Mouse (Mus musculus) ES-E14 (cell line): ENCODE data around the gene Skil.
"Not testable (repeated sequence)": the region's sequence is repeated elsewhere in the genome, so short reads cannot be mapped to it uniquely, and the experiment has no call there.

Source experiments
- CHD2 ChIP-seq: IDR thresholded peaks from 2 replicates; pipeline ENCODE4 v1.6.1; 2014; ENCODE audit warnings: mild to moderate bottlenecking, low read depth, low read length, inconsistent platforms
- ZC3H11A ChIP-seq: IDR thresholded peaks from 2 replicates; pipeline ENCODE4 v1.6.1; 2012; ENCODE audit warnings: low read depth, mild to moderate bottlenecking, inconsistent platforms, low read length, borderline replicate concordance

DNA sequence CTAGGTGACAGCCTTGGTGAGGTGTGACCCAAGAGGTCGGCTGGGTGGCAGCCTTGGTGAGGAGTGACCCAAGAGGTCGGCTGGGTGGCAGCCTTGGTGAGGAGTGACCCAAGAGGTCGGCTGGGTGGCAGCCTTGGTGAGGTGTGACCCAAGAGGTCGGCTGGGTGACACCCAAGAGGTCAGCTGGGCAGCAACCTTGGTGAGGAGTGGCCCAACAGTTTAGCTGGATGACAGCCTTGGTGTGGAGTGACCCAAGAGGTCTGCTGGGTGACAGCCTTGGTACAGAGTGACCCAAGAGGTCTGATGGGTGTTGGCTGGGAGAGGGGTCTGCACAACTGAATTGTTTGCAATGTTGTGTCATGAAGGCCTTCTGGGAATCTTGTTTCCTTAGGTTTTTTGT is 41.7 kb downstream of the Skil start:
- TF ChIP-seq ZC3H11A, CHD2: not testable (repeated sequence)
